Mouse (Mus musculus) myocyte (in vitro differentiated cells): Measurements from ENCODE around the gene Mtfr1l. TPM values are rescaled to one million over a fixed set of nuclear protein-coding genes. Genes with fewer than 3 reads are reported as not detected.

Experiments used
- H3K27me3 ChIP-seq: one replicate; pipeline ENCODE4 v1.6.1; 2011; ENCODE audit not compliant: control insufficient read depth, insufficient read depth, insufficient read length
- H3K36me3 ChIP-seq: one replicate; pipeline ENCODE4 v1.6.1; 2011; ENCODE audit not compliant: control insufficient read depth, insufficient read depth
- H3K4me2 ChIP-seq: one replicate; pipeline ENCODE4 v1.6.1; 2011; ENCODE audit warnings: low read depth, control low read depth
- H3K4me3 ChIP-seq: one replicate; pipeline ENCODE4 v1.5.1; 2011; ENCODE audit warnings: mild to moderate bottlenecking, control low read depth, moderate library complexity
- H3K79me2 ChIP-seq: one replicate; pipeline ENCODE4 v1.6.1; 2011; ENCODE audit not compliant: control insufficient read depth, insufficient read depth
- H3ac ChIP-seq: one replicate; pipeline ENCODE4 v1.6.1; 2011; ENCODE audit not compliant: control insufficient read depth, insufficient read length
- CEBPB ChIP-seq: IDR thresholded peaks from 2 replicates; pipeline ENCODE4 v1.6.1; 2011; ENCODE audit warnings: mild to moderate bottlenecking, moderate library complexity; ENCODE audit not compliant: poor library complexity, insufficient read depth, severe bottlenecking
- E2F4 ChIP-seq: IDR thresholded peaks from one replicate; pipeline ENCODE4 v1.6.1; 2011; ENCODE audit warnings: mild to moderate bottlenecking, control low read depth, moderate library complexity; ENCODE audit not compliant: insufficient read depth
- MAX ChIP-seq: IDR thresholded peaks from one replicate; pipeline ENCODE4 v1.6.1; 2011; ENCODE audit warnings: low read depth, mild to moderate bottlenecking, control low read depth
- MYOD1 ChIP-seq, 3 experiments: IDR thresholded peaks; one replicate each; pipeline ENCODE4 v1.6.1; 2011; ENCODE audit warnings: control low read depth in 2 of 3, low read depth in 2 of 3, mild to moderate bottlenecking in 2 of 3, moderate library complexity in 1 of 3; ENCODE audit not compliant: insufficient read length in 2 of 3, control insufficient read depth in 1 of 3
- MYOG ChIP-seq, 3 experiments: IDR thresholded peaks; one replicate each; pipeline ENCODE4 v1.6.1; 2011; ENCODE audit warnings: control low read depth in 2 of 3, low read depth in 2 of 3, mild to moderate bottlenecking in 2 of 3; ENCODE audit not compliant: insufficient read length in 2 of 3, control insufficient read depth in 1 of 3, insufficient read depth in 1 of 3
- POLR2A ChIP-seq: IDR thresholded peaks from one replicate; pipeline ENCODE4 v1.6.1; 2011; ENCODE audit warnings: low read depth, mild to moderate bottlenecking, control low read depth, moderate library complexity; ENCODE audit not compliant: insufficient read length
- POLR2AphosphoS2 ChIP-seq: IDR thresholded peaks from one replicate; pipeline ENCODE4 v1.6.1; 2011; ENCODE audit warnings: low read depth, control low read depth; ENCODE audit not compliant: insufficient read length
- REST ChIP-seq: IDR thresholded peaks from one replicate; pipeline ENCODE4 v1.6.1; 2011; ENCODE audit warnings: mild to moderate bottlenecking, control low read depth, moderate library complexity; ENCODE audit not compliant: insufficient read depth, insufficient read length
- SRF ChIP-seq: IDR thresholded peaks from one replicate; pipeline ENCODE4 v1.6.1; 2011; ENCODE audit warnings: low read depth; ENCODE audit not compliant: control insufficient read depth, insufficient read length
- TCF12 ChIP-seq: IDR thresholded peaks from one replicate; pipeline ENCODE4 v1.6.1; 2011; ENCODE audit warnings: mild to moderate bottlenecking, control low read depth; ENCODE audit not compliant: poor library complexity, insufficient read depth, severe bottlenecking
- TCF3 ChIP-seq: IDR thresholded peaks from one replicate; pipeline ENCODE4 v1.6.1; 2011; ENCODE audit warnings: low read depth, control low read depth; ENCODE audit not compliant: insufficient read length
- USF1 ChIP-seq: IDR thresholded peaks from one replicate; pipeline ENCODE4 v1.6.1; 2011; ENCODE audit warnings: low read depth, mild to moderate bottlenecking, control low read depth, moderate library complexity
- polyA plus RNA-seq: library from polyadenylated mRNA; unstranded; fragments of >200 nt; fragmentation: generic; extraction: Trizol; gene quantifications from one replicate; pipeline ENCODE4 v1.2.1, GENCODE M21; 2012; ENCODE audit warnings: missing spikeins

Gene Mtfr1l
- polyA plus RNA-seq, 1 experiment = 92.0 TPM

DNA sequence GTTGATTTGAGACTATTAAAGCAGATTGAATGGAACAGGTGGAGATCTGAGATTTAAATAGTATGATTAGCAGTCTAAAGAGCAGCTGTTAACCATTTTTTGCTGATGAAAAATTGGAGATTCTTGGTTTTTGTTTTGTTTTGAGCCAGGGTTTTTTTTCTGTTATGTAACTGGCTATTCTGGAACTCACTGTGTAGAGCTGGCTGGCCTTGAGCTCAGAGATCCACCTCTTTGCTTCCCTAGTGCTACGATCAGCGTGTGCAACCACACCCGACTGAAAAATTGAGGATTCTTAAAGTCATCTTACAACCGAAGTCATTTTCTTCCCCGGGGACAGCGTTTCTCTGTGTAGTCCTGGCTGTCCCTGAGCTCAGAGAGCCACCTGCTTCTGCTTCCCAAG is 23.5 kb downstream of the Mtfr1l start:
- TF ChIP-seq TCF3 (no peak), POLR2AphosphoS2 (no peak), POLR2A (no peak), MYOD1 (IDR thresholded peaks at IDR 0.05; ENCODE audit: control insufficient read depth in 1 of 3, insufficient read length in 2 of 3, low read depth in 2 of 3) (no peak), SRF (no peak)
- H3K79me2 ChIP-seq = peaks cover 18% of the 10 kb centered on the region
- peak overlapping the region; percentile 78 for H3K4me2 ChIP-seq
- no peaks in the 10 kb centered on the region for H3K27me3 ChIP-seq
- no peak overlapping the region for H3ac ChIP-seq
- peak overlapping the region; percentile 33 for H3K4me3 ChIP-seq
- no peaks in the 10 kb centered on the region for H3K36me3 ChIP-seq

GRCm38 (mm10) chr4:134510845-134511411 is 24.3 kb downstream of the Mtfr1l start, which contains the start of gene Aunip:
TSS of gene Aunip (plus strand) at chr4:134510999.
- Histone ChIP-seq H3K4me2 (peak within 1 kb of the TSS; percentile 78), H3K36me3 (no peaks in the 10 kb centered on the region), H3ac (no peak within 1 kb of the TSS), H3K79me2 (peaks cover 18% of the 10 kb centered on the region), H3K27me3 (no peaks in the 10 kb centered on the region), H3K4me3 (peak within 1 kb of the TSS; percentile 33)
- TF ChIP-seq USF1 = no peak
- TF ChIP-seq SRF = no peak
- peak; percentile 63 for TF ChIP-seq POLR2A
- no peak for TF ChIP-seq TCF3
- peak; percentile 48 for TF ChIP-seq POLR2AphosphoS2
- peak; percentile 76 for TF ChIP-seq E2F4

DNA sequence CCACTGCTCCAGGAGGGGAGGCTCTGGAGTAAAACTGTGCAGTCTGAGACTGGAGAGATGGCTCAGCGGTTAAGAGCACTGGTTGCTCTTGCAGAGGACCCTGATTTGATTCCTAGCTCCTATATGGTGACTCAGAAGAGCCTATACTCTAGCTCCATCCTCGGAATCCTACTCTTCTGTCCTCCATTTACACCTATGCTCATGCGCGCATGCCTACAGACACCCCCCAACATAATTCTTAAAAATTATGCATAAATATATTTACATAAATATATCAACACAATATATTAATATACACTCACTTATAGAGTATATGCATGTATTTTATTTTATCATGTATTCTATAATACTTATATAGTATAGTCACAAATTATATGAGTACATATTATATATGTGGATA is 24.8 kb downstream of the Mtfr1l start:
- peaks cover 18% of the 10 kb centered on the region for H3K79me2 ChIP-seq
- H3K4me3 ChIP-seq = peak overlapping the region; percentile 33
- H3K36me3 ChIP-seq = no peaks in the 10 kb centered on the region
- H3ac ChIP-seq = no peak overlapping the region
- H3K4me2 ChIP-seq = no peak overlapping the region
- TF ChIP-seq MYOD1 (IDR thresholded peaks at IDR 0.05; ENCODE audit: control insufficient read depth in 1 of 3, insufficient read length in 2 of 3, low read depth in 2 of 3) = no peak
- no peak for TF ChIP-seq POLR2A
- no peak for TF ChIP-seq TCF12
- no peak for TF ChIP-seq USF1
- TF ChIP-seq MYOG (IDR thresholded peaks at IDR 0.05; ENCODE audit: control insufficient read depth in 1 of 3, insufficient read depth in 1 of 3, insufficient read length in 2 of 3, low read depth in 2 of 3) = no peak
- no peak for TF ChIP-seq CEBPB
- no peak for TF ChIP-seq E2F4
- no peak for TF ChIP-seq MAX
- TF ChIP-seq POLR2AphosphoS2 = no peak
- H3K27me3 ChIP-seq = no peaks in the 10 kb centered on the region

DNA sequence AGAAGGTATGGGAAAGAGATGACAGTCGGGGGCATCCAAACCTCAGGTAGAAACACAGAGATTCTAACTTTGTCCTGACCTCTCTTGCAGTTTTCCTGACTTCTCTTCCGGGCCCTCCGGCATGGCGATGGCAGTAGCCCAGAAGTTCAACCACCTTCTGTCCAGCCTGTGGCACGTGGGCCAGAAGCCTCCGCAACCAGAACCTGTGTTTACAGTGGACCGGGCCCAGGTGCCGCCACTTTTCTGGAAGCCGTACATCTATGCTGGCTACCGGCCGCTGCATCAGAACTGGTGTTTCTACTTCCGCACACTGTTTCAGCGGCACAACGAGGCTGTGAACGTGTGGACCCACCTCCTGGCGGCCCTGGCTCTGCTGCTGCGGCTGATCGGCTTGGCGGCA is 28.5 kb downstream of the Mtfr1l start:
- Histone ChIP-seq H3ac (no peak overlapping the region), H3K79me2 (peaks cover 4% of the 10 kb centered on the region), H3K4me3 (no peak overlapping the region), H3K27me3 (no peaks in the 10 kb centered on the region), H3K36me3 (no peaks in the 10 kb centered on the region), H3K4me2 (no peak overlapping the region)
- TF ChIP-seq POLR2A (no peak), TCF12 (no peak), SRF (no peak), REST (no peak), USF1 (no peak), CEBPB (no peak), MYOG (IDR thresholded peaks at IDR 0.05; ENCODE audit: control insufficient read depth in 1 of 3, insufficient read depth in 1 of 3, insufficient read length in 2 of 3, low read depth in 2 of 3) (no peak), MAX (no peak), E2F4 (no peak), TCF3 (no peak), MYOD1 (IDR thresholded peaks at IDR 0.05; ENCODE audit: control insufficient read depth in 1 of 3, insufficient read length in 2 of 3, low read depth in 2 of 3) (no peak), POLR2AphosphoS2 (no peak)

DNA sequence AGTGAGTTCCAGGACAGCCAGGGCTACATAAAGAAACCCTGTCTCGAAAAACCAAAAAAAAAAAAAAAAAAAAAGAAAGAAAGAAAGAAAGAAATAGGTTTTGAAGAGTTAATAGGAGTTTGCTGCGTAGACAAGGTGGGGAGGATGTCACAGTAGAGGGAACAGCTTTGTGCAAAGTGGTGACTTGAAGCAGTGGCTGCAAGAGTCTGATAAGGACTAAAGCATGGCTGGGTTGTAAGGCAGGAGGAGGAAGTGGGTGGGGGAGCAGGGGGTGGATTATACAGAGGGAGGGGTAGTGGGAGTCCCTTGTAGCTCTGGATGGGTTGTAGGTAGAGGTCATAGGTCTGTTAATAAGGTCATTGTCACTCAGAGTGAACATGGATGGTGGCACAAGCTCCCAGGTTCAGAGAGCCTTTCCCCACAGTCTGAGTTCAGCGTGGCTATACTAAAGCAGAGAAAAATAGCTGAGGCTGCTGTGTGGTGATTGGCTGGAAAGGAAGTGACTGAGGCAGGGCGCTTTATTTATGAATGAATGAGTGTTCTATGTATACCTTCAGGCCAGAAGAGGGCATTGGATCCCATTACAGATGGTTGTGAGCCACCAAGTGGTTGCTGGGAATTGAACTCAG is 29.1 kb downstream of the Mtfr1l start:
- no peaks in the 10 kb centered on the region for H3K36me3 ChIP-seq
- TF ChIP-seq POLR2AphosphoS2 = no peak
- TF ChIP-seq POLR2A = no peak
- TF ChIP-seq E2F4 = no peak
- no peak for TF ChIP-seq USF1
- no peak for TF ChIP-seq TCF3
- no peak overlapping the region for H3K4me2 ChIP-seq
- no peaks in the 10 kb centered on the region for H3K27me3 ChIP-seq
- H3ac ChIP-seq = no peak overlapping the region
- no peaks in the 10 kb centered on the region for H3K79me2 ChIP-seq
- H3K4me3 ChIP-seq = no peak overlapping the region
